Mouse (Mus musculus) heart, postnatal 0 days (tissue): ENCODE measurements around the gene 1700125H20Rik.
A peak's percentile ranks its signal among the peaks of the same experiment; 100 is the strongest.

Source experiments
- CTCF ChIP-seq: IDR thresholded peaks from 2 replicates; pipeline ENCODE4 v1.5.1; 2016; ENCODE audit warnings: antibody characterized with exemption, control low read depth, low read depth
- EP300 ChIP-seq: IDR thresholded peaks from 2 replicates; pipeline ENCODE4 v1.6.1; 2016; ENCODE audit warnings: antibody characterized with exemption, low read depth

GRCm38 (mm10) chr11:85170058-85170740, at the start of gene 1700125H20Rik:
- TF ChIP-seq CTCF (peak; percentile 90), EP300 (no peak)
